Mouse (Mus musculus) retina, postnatal 7 days (tissue): ENCODE measurements around the gene Wbp2nl.

Experiments used
- DNase-seq: peaks from one replicate; pipeline ENCODE4 v3.0.0-alpha.2; 2012; ENCODE audit warnings: low read depth, low spot score

Gene Wbp2nl

DNA sequence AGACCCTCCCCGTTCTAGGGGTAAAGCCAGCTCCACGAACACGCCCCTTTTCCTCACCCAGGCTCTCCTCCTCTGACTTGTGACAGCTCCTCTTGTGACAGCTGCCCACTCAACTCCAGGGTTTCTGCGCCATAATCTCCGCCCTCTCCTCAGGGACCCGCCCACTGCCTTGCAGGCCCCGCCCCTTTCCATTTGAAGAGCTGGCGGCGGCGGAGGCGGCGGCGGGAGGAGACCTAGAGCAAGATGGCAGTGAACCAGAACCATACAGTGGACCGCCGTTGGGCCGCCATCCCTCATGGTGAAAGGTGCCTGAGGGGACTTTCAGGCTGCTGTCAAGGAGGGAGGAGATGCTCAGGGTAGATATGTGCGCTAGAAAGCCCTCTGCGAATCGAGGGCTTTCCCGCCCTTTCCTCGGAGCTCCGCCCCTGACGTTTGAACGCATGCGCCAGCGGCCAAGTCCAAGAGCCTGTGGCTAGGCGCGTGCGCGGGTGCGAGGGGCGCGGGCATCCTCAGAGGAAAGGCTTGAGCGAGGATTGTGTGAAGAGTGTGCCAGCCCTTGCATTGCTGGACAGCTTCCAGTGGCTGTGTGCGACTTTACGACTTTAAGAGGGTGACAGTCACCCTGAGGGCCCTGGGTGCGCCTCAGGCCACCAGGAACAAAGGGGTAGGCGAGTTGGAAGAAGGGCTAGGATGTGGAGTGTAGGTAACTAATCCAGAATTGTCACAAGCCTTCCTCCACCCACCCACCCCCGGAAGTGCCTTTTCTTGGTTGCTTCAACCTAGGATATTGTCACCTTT lies at the start of gene Wbp2nl:
Gene Wbp2nl, plus strand, starts transcription at position 191 of the 798 bp plus-strand sequence.
- no peak for DNase-seq

GRCm38 (mm10) chr15:82251579-82251978 lies 47.2 kb upstream of the Wbp2nl start:
- no peak for DNase-seq

- no peak for DNase-seq
Measured at GRCm38 (mm10) chr15:82252097-82252496, 46.7 kb upstream of the Wbp2nl start, which contains the start of gene 1500009C09Rik. 1500009C09Rik (plus strand) TSS chr15:82252397.

DNA sequence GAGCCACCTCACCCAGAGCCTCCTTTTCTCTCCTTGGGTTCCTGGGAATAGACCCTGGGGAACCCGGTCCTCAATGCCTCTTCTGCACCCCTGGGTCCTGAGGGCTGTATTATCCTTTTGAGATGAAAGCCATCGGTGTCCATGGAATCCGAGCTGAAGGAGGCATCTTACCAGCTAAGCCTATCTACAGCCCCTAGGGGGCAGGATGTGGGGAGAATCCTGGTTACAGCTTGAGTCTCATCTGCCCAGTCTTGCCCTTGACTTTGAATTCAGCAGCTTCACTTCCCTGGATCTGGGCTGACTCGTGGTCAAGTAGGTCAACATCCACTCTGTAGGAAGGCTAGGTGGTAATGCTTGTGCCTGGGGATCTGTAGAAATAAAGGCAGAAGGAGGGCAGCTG lies 43.5 kb upstream of the Wbp2nl start:
- DNase-seq: no peak

DNA sequence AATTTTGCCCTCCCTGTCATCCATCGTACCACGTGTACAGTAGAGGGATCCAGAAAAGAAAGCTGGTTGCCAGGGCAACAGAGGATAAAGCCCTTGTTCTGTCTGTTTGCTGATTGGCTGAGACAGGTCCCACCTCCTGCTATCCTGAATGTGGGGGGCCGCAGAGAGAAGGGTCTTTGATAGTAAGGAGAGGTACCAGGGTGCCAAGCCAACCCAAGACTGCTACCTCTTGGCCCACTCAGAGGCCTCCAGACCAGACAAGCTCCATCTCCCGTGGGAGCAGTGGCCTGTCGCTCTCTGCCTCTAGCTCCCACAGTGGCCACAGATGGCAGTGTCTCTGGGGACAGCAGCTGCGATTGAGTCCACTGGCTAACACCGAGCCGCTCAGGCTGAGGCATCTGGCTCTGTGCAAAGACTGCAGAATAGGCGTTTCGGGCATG lies 42.8 kb upstream of the Wbp2nl start:
- peak; percentile 55 for DNase-seq

GRCm38 (mm10) chr15:82259510-82259909 lies 39.2 kb upstream of the Wbp2nl start:
- no peak for DNase-seq

GRCm38 (mm10) chr15:82266356-82266755 lies 32.4 kb upstream of the Wbp2nl start:
- no peak for DNase-seq

- no peak for DNase-seq
Measured at GRCm38 (mm10) chr15:82268185-82268584, 30.6 kb upstream of the Wbp2nl start.

GRCm38 (mm10) chr15:82268783-82269182 lies 30.0 kb upstream of the Wbp2nl start:
- no peak for DNase-seq

GRCm38 (mm10) chr15:82271201-82271600 lies 27.6 kb upstream of the Wbp2nl start:
- peak; percentile 79 for DNase-seq

DNA sequence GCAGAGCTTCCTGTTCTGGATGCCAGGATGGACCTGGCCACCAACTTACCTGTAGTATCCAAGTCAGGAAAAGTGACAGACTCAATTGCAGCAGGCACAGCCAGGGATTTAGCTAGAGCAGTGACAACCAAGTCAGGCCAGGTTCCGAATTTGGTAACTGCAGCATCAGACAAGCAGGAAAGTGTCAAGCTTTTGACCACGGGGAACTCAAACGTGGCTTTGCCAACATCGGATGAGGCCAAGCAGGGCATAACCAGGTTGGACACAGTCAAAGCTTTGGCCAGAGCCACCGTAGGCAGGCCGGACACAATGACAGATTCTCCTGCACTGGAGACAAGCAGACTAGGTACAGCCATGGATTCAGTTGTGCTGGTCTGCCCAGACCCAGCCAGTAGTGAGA lies 26.5 kb upstream of the Wbp2nl start:
- no peak for DNase-seq

DNA sequence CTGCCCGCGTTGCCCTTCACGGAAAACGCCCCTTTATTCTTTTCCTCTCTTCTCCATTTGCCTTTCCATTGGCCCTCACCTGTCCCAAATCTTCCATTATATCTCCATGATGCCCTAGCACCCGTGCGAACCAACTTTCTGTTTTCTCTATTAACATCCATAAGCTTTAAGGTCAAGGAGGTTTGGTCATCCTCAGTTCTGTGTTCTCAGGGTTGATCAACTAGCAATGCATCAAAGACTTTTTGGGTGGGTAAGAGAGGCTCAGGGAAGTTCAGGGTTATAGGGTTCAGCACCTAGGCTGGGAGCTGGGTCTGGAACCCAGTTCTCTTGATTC lies 24.2 kb upstream of the Wbp2nl start, which contains the start of gene Sept3:
Gene Sept3, plus strand, starts transcription at position 301 of the 334 bp plus-strand sequence.
- no peak for DNase-seq

- DNase-seq: no peak
Measured at GRCm38 (mm10) chr15:82274927-82275901, 23.5 kb upstream of the Wbp2nl start.

GRCm38 (mm10) chr15:82277591-82277990 lies 21.2 kb upstream of the Wbp2nl start:
- DNase-seq: no peak

- DNase-seq: no peak
Measured at GRCm38 (mm10) chr15:82280638-82281037, 18.1 kb upstream of the Wbp2nl start.

GRCm38 (mm10) chr15:82286157-82286556 lies 12.6 kb upstream of the Wbp2nl start:
- no peak for DNase-seq

DNA sequence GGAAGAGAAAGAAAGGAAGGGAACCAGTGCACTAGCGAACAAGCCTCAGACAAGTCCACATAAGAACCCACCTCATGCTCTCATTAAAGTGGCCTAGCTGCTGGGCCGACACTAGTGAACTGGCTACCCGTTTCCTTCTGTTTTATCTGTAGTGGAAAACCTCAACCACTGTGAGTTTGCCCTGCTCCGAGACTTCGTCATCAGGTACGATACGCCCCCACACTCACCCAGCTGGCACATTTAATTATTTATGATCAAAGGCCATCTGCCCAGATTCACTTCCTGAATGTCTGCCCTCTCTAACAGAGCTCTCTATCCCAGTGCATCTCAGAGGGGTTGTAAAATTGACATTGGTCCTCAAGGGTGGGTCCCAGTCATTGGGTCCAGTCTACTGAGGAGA lies 8.5 kb upstream of the Wbp2nl start:
- DNase-seq: no peak

DNA sequence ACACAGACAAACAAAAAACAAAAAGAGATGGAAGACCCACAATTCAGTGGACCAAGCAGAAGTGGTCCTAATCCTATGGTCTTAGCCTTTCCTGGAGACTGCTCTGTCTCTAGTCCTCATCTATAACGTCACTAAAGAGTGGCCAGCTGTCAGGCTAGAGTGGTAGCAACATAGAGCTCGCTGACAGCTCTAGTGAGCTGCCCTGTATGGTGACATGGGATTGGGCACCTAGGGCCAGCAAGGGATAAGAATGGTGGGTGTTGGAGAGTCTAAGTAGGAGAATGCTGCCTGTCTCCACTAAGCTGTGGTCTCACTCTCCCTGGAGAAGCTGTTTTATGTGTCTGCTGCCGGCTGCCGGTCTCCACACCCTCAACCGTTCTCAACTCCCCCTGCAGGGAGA lies 5.9 kb upstream of the Wbp2nl start:
- no peak for DNase-seq

DNA sequence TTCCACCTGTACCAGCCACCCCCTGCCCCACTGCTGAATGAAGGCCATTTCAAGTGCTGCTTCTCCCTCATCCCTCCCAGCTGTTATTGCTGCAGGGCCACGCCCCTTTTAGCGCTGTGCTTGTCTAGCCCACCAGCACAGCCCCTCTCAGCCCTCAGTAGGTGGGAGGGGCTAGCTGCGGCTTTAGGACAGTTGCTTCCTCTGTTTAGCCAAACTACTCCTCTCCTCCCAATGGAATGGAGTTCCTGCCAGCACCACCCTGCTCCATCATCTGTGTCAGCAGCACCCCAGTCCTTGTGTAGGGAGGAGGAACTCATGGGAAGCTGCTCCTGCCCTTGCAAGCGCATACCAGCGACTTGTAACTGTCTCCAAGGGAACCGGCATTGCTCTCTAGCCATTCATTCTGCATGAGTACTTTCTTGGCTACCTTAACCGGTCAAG lies 5.5 kb upstream of the Wbp2nl start:
- DNase-seq: no peak

DNA sequence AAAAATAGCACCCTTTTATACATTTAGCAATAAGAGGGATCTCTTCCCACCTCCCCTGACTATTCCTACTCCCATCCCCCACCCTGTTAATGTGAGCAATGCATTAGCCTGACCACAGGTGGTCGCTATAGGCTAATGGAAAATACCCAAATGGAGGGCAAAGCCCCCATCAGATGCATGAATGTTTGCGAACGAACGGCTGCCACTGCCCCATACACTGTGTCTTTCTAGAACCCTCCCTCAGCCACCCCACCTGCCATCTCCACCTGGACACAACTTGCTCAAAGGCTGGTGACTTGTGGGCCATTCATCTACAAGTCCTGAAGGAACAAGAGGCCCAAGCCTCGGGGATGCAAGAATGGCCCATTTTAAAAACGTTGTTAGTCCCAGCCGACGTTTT lies 4.7 kb upstream of the Wbp2nl start:
- no peak for DNase-seq

DNA sequence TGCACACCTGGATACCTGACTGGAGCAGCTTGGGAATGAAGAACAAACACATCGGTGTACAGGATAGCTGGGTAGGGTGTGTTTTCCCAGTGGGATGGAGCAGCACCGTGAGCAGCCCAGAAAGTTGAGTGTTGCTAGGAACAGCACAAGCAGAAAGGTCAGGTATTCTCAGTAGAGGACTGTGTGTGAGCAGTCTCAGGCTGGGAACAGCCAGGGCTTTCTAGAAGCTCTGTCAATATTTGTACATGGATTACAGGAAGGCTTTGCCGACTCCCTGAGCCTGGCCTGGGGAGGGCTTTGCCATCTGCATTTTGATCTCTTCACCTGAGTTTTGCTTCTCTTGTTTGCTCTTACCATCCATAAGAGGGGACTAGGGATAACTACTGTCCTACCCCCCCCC lies 8.4 kb downstream of the Wbp2nl start:
- DNase-seq: no peak

DNA sequence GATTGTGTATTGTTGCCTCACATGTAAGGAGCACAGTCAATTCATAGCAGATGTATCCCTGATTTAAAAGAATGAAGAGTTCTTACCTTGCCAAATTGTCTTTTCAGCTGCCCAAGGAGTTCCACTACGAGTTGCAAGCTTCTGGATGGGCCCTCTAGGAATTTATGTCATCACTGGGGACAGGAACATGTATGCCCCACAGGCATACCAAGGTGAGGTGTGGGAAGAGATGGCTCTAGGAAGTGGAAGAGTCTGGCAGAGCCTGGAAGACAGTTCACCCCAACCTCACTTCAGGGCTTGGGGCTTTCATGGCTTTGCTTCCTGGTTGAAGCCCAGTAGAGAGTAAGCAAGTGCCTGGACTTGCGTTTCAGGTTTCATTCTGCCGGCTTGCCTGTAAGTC lies 9.7 kb downstream of the Wbp2nl start:
- no peak for DNase-seq
